19 mouse cellular contexts compared by ENCODE assay signal in genomic region chr2:125474690-125475089, GRCm38 (mm10). TPM values are rescaled to one million over a fixed set of nuclear protein-coding genes. Genes with fewer than 3 reads are reported as not detected.
DNase-seq lines count a peak whose midpoint lies in the region; ATAC-seq and TF ChIP-seq lines count a peak whose summit lies in the region.
"Had no signal": no experiment of that assay in that cellular context is flagged by ENCODE, and none has a peak within 500 bp of the region (broad histone marks: within the 10 kb centered on the region; RNA-seq: fewer than 3 reads in every experiment).

No protein-coding gene starts in this region.

- no peaks in the 10 kb centered on the region for H3K79me2 ChIP-seq in heart, adult 2 months (replicated peaks; ENCODE audit: control insufficient read depth, insufficient read depth, low read length)

- peaks cover 36% of the 10 kb centered on the region for H3K36me3 ChIP-seq in heart, adult 2 months (ENCODE audit: control insufficient read depth, insufficient read depth, low read length)
- 0 out of 2 replicates have a peak, but pooled peaks cover 15% of the 10 kb centered on the region for H3K36me3 ChIP-seq in heart, embryonic 10.5 days
- H3K36me3 ChIP-seq in intestine, postnatal 0 days (ENCODE audit: control insufficient read depth, insufficient read depth), result no peaks in the 10 kb centered on the region
- H3K36me3 ChIP-seq: forebrain, embryonic 15.5 days; hindbrain, embryonic 13.5 days had no signal

- H3K4me3 ChIP-seq in heart, adult 2 months, result no peak overlapping the region
- no peak overlapping the region for H3K4me3 ChIP-seq in heart, embryonic 10.5 days
- H3K4me3 ChIP-seq in intestine, postnatal 0 days (ENCODE audit: low read depth, low read length), result no peak overlapping the region
- H3K4me3 ChIP-seq: embryonic facial prominence, embryonic 12.5 days; forebrain, embryonic 15.5 days; hindbrain, embryonic 13.5 days; kidney, embryonic 15.5 days had no signal

- H3K27ac ChIP-seq in heart, adult 2 months, result peak overlapping the region; percentile 36
- H3K27ac ChIP-seq in heart, embryonic 10.5 days, result no peak overlapping the region
- H3K27ac ChIP-seq in intestine, postnatal 0 days (ENCODE audit: low read depth, low read length), result no peak overlapping the region
- H3K27ac ChIP-seq: embryonic facial prominence, embryonic 12.5 days; forebrain, embryonic 15.5 days; hindbrain, embryonic 13.5 days; hindbrain, postnatal 0 days; kidney, embryonic 15.5 days had no signal

- H3K27me3 ChIP-seq in heart, adult 2 months (ENCODE audit: control insufficient read depth, insufficient read depth, low read length), result no peaks in the 10 kb centered on the region
- H3K27me3 ChIP-seq in heart, embryonic 10.5 days (ENCODE audit: insufficient read depth, poor library complexity, severe bottlenecking), result no peaks in the 10 kb centered on the region
- H3K27me3 ChIP-seq in intestine, postnatal 0 days (replicated peaks; ENCODE audit: control insufficient read depth, insufficient read depth, low read length), result no peaks in the 10 kb centered on the region
- H3K27me3 ChIP-seq: embryonic facial prominence, embryonic 12.5 days; forebrain, embryonic 15.5 days; hindbrain, embryonic 13.5 days; kidney, embryonic 15.5 days had no signal

- TF ChIP-seq POLR2A in heart, adult 2 months (IDR thresholded peaks at IDR 0.05; ENCODE audit: insufficient read depth, low read depth, low read length), result no peak

- intact Hi-C loops in heart, adult 2 months (cut with DNase I), result no loop called here
- intact Hi-C loops in heart, postnatal 14 days (cut with DNase I), result no loop called here

- no peak overlapping the region for H3K4me2 ChIP-seq in intestine, postnatal 0 days (replicated peaks; ENCODE audit: low read depth)
- H3K4me2 ChIP-seq: embryonic facial prominence, embryonic 12.5 days; forebrain, embryonic 15.5 days; hindbrain, embryonic 13.5 days; kidney, embryonic 15.5 days had no signal

- H3K4me1 ChIP-seq in heart, adult 2 months (ENCODE audit: control insufficient read depth, insufficient read depth, low read length), result peaks cover 26% of the 10 kb centered on the region
- peaks cover 35% of the 10 kb centered on the region for H3K4me1 ChIP-seq in heart, embryonic 10.5 days
- no peaks in the 10 kb centered on the region for H3K4me1 ChIP-seq in intestine, postnatal 0 days (replicated peaks; ENCODE audit: control insufficient read depth, insufficient read depth, low read length)
- H3K4me1 ChIP-seq: forebrain, embryonic 15.5 days; hindbrain, embryonic 13.5 days had no signal

- WGBS in heart, adult 2 months, result 39% methylated on average over 5 of the region's 5 CpGs
- 76% methylated on average over 5 of the region's 5 CpGs for WGBS in heart, embryonic 10.5 days
- WGBS in intestine, postnatal 0 days, result 77% methylated on average over 5 of the region's 5 CpGs

- TF ChIP-seq CTCF in heart, adult 2 months (IDR thresholded peaks at IDR 0.05), result no peak
- no peak for TF ChIP-seq CTCF in intestine, postnatal 0 days (IDR thresholded peaks at IDR 0.05; ENCODE audit: low read depth)

- no peak for TF ChIP-seq EP300 in heart, adult 2 months (IDR thresholded peaks at IDR 0.05; ENCODE audit: insufficient read depth, low read depth, low read length)

- no peaks in the 10 kb centered on the region for H3K9me3 ChIP-seq in heart, embryonic 10.5 days
- H3K9me3 ChIP-seq in intestine, postnatal 0 days (ENCODE audit: control insufficient read depth), result no peaks in the 10 kb centered on the region
- H3K9me3 ChIP-seq: embryonic facial prominence, embryonic 12.5 days; forebrain, embryonic 15.5 days; hindbrain, embryonic 13.5 days; kidney, embryonic 15.5 days had no signal

- ATAC-seq in intestine, postnatal 0 days, result no peak
- ATAC-seq: forebrain, embryonic 15.5 days; hindbrain, postnatal 0 days had no signal

- H3K9ac ChIP-seq in heart, adult 2 months (ENCODE audit: low read depth, low read length), result no peak overlapping the region
- no peak overlapping the region for H3K9ac ChIP-seq in intestine, postnatal 0 days (ENCODE audit: low read depth, low read length)
- H3K9ac ChIP-seq: embryonic facial prominence, embryonic 12.5 days; forebrain, embryonic 15.5 days; hindbrain, embryonic 13.5 days; kidney, embryonic 15.5 days had no signal

- peak; percentile 29 to 52 for DNase-seq in heart, adult 2 months
- no peak for DNase-seq in heart, embryonic 10.5 days (ENCODE audit: low spot score)
- peak; percentile 51 for DNase-seq in kidney, postnatal 10 days
- DNase-seq in kidney, adult 8-10 months, result no peak
- DNase-seq in heart, postnatal 14 days, result peak; percentile 40 to 46
- DNase-seq: adrenal gland, adult 8-10 months; adrenal gland, postnatal 36 days; cerebellum, adult 8-10 months; cerebellum, postnatal 25 days; gastrocnemius, postnatal 36 days; kidney, adult 18-20 months had no signal

RNA-seq across cellular contexts. Expression of gene Gm9913, which starts 30.2 kb away (rescaled TPM):
- under 1 TPM; 0.21 to 0.23 TPM for total RNA-seq in heart, adult 2 months (2021)
- polyA plus RNA-seq in heart, adult 2 months (2012; rRNA removed), result 0.29 and 0.35 TPM in 2 replicates
- 0.46 and 0.58 TPM in 2 replicates for polyA plus RNA-seq in heart, embryonic 10.5 days (2016; fragmentation: Nextera tagmentation; extraction: Ambion mirVana)
- total RNA-seq in heart, postnatal 14 days (2021), result under 1 TPM; 0.22 TPM
- polyA plus RNA-seq in intestine, postnatal 0 days (2015; fragmentation: Nextera tagmentation; extraction: Ambion mirVana), result 0.34 and 0.39 TPM in 2 replicates
- total RNA-seq: adrenal gland, postnatal 36 days; ES-E14; hematopoietic stem cell, adult 5-6 weeks; hindbrain, postnatal 0 days had no signal

RNA-seq across cellular contexts. Expression of gene Fbn1, which starts 33.1 kb away (rescaled TPM):
- 10 to 100 TPM; 28.8 to 43.9 TPM for total RNA-seq in heart, adult 2 months (2021)
- 15.0 and 27.6 TPM in 2 replicates for polyA plus RNA-seq in heart, adult 2 months (2012; rRNA removed)
- 16.8 and 20.0 TPM in 2 replicates for polyA plus RNA-seq in heart, embryonic 10.5 days (2016; fragmentation: Nextera tagmentation; extraction: Ambion mirVana)
- total RNA-seq in heart, postnatal 14 days (2021), result 100 to 1,000 TPM; 163 TPM
- 9.9 and 11.2 TPM in 2 replicates for polyA plus RNA-seq in intestine, postnatal 0 days (2015; fragmentation: Nextera tagmentation; extraction: Ambion mirVana)

Comparison
In these comparisons a context has a peak if more than half of its experiments do, and no peak if none do; other contexts are left out.
1. DNase-seq: peak in heart, adult 2 months (2 of 2), kidney, postnatal 10 days (single experiment) and heart, postnatal 14 days (2 of 2); none in heart, embryonic 10.5 days (single experiment) and kidney, adult 8-10 months (0 of 2).